Mouse (Mus musculus) bone marrow, adult 2 months (tissue): ENCODE data around the gene Arhgap21. TPM values are rescaled to one million over a fixed set of nuclear protein-coding genes. Genes with fewer than 3 reads are reported as not detected.
"Not testable (repeated sequence)": the region's sequence is repeated elsewhere in the genome, so short reads cannot be mapped to it uniquely, and the experiment has no call there.

Experiments used
- H3K27ac ChIP-seq: fragments of 200-500 bp; 2 replicates; pipeline ENCODE4 v1.5.1; 2012; ENCODE audit warnings: low read depth, mild to moderate bottlenecking, control low read depth, inconsistent platforms, low read length; ENCODE audit not compliant: control insufficient read depth, poor library complexity, insufficient read depth
- H3K4me1 ChIP-seq: fragments of 200-500 bp; 2 replicates; pipeline ENCODE4 v1.6.1; 2011; ENCODE audit warnings: low read length; ENCODE audit not compliant: control insufficient read depth, insufficient read depth
- H3K4me3 ChIP-seq: fragments of 200-500 bp; replicated peaks from 2 replicates; pipeline ENCODE3; 2011; ENCODE audit warnings: mild to moderate bottlenecking, low read depth, low read length, control low read depth; ENCODE audit not compliant: control insufficient read depth
- CTCF ChIP-seq: fragments of 200-500 bp; IDR thresholded peaks from 2 replicates; pipeline ENCODE4 v1.5.1; 2011; ENCODE audit warnings: low read length, control low read depth; ENCODE audit not compliant: control insufficient read depth, insufficient read depth
- POLR2A ChIP-seq: fragments of 200-500 bp; IDR thresholded peaks from 2 replicates; pipeline ENCODE4 v1.6.1; 2011; ENCODE audit warnings: low read depth, mild to moderate bottlenecking, control low read depth, low read length, borderline replicate concordance; ENCODE audit not compliant: control insufficient read depth
- WGBS: fragments of 180-500 bp; shearing (Covaris S2); methylation state at CpG from one replicate; pipeline ENCODE4 v1.1.7; 2018; 5-methylcytosine and 5-hydroxymethylcytosine counted together
- polyA plus RNA-seq: library from polyadenylated mRNA; stranded (reverse); fragments of >200 nt; gene quantifications from 2 replicates; pipeline ENCODE4 v1.2.4, GENCODE M21; 2011; ENCODE audit warnings: low replicate concordance; ENCODE audit not compliant: missing spikeins, insufficient read depth, insufficient read length

The Arhgap21 gene
- polyA plus RNA-seq, 1 experiment: 22.6 TPM

- H3K4me1 ChIP-seq: no peaks in the 10 kb centered on the region
- H3K27ac ChIP-seq: no peak overlapping the region
- 53% methylated on average over 10 of the region's 10 CpGs for WGBS
- no peak overlapping the region for H3K4me3 ChIP-seq
- TF ChIP-seq CTCF (no peak), POLR2A (no peak)
Measured at GRCm38 (mm10) chr2:20942434-20943198, 26.1 kb downstream of the Arhgap21 start.

DNA sequence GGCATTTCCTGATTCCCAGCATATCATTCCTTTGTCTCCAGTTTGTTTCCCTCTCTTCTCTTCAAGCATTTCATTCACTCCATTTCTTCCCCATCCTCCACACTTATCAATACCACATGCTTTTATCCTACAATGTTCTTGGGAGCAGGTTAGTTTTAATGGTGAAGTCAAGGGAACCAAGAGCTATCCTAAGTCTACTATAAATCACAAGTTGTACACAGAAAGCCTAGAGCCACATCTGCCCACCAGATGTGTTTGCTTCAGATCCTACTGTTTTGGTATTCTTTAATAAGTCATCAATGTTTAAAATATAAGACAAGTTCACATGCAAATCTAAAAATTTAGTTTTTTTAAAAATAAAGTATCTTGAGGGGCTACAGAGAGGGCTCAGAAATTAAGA lies 27.6 kb downstream of the Arhgap21 start:
- Histone ChIP-seq H3K27ac (no peak overlapping the region), H3K4me1 (no peaks in the 10 kb centered on the region), H3K4me3 (no peak overlapping the region)
- TF ChIP-seq POLR2A (no peak), CTCF (no peak)

DNA sequence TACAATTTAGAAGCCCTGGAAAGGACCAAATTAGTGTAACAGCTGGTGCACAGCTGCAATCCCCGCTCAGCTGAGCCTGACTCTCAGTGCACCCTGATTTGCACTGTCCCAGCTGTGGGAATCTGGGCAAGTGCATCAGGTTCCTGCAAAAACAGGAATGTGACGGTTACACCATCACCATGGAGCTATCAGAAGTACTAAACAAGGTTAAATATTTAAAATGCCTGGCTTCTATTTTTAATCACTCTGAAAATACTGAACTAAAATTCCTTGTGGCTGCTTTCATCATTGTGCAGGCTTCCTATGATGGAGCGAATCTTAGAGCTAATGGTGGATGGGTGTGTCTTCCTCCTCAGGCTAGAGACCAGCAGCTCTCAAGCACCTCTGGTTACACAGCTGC lies 29.3 kb downstream of the Arhgap21 start:
- no peaks in the 10 kb centered on the region for H3K4me1 ChIP-seq
- 77% methylated on average over 3 of the region's 3 CpGs for WGBS
- no peak overlapping the region for H3K27ac ChIP-seq
- no peak overlapping the region for H3K4me3 ChIP-seq
- TF ChIP-seq POLR2A: no peak

DNA sequence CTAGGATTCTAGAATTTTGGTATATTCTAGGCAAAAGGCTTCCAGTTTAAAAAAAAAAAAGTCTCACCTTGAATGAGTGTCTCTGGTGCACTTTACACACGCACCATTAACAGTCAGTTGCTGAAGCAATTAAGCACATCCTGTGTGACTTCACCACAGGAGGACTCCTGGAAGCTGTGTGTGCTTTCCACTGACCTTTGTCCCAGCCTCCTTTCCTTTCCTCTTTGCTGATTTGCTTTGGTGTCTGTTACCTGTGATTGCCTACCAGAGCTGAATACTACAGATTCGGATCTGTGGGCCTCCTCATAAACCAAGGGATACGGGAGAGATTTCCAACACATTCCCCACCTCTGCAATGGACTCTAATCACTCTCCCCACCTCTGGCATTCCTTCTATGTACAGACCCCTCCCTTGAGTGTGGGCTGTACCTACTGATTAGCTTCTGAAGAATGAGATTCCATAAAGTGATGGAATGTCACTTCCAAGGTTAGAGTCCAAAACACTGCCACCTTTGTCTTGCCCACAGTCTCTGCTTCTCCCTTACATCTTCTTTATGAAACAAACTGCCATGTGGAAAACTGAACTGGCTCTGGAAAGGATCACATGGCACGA lies 32.0 kb downstream of the Arhgap21 start:
- 78% methylated on average over 4 of the region's 4 CpGs for WGBS
- H3K4me1 ChIP-seq: no peaks in the 10 kb centered on the region; the same call in 1 of the 2 replicates
- no peak overlapping the region for H3K27ac ChIP-seq

DNA sequence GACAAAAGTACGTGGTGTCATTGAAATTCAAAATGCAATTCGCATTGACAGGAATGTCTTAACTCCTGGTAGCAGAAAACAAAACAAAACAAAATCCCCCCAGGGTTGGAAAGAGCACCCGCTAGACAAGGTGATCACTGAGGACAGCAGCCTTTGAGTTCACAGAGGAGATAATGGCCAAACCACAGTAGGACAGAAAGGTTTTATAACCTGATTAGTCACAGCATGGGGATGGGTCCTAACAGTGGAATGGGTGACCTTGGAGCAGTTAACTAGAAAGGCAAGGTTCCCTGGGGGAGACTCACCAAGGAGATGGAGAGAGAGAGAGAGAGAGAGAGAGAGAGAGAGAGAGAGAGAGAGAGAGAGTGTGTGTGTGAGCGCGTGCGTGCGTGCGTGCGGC lies 34.3 kb downstream of the Arhgap21 start:
- Histone ChIP-seq H3K27ac (no peak overlapping the region), H3K4me1 (no peaks in the 10 kb centered on the region; the same call in 1 of the 2 replicates), H3K4me3 (no peak overlapping the region)
- TF ChIP-seq POLR2A (no peak), CTCF (no peak)
- WGBS: 89% methylated on average over 9 of the region's 9 CpGs

More for the DNA sequence above, 32.0 kb downstream of the Arhgap21 start:
- H3K4me3 ChIP-seq: no peak overlapping the region
- TF ChIP-seq POLR2A (no peak), CTCF (no peak)

- Histone ChIP-seq H3K27ac (no peak overlapping the region), H3K4me1 (no peaks in the 10 kb centered on the region; the same call in 1 of the 2 replicates), H3K4me3 (no peak overlapping the region)
- WGBS: 69% methylated on average over 8 of the region's 8 CpGs
- TF ChIP-seq CTCF (no peak), POLR2A (no peak)
Measured at GRCm38 (mm10) chr2:20932748-20933313, 35.9 kb downstream of the Arhgap21 start.

DNA sequence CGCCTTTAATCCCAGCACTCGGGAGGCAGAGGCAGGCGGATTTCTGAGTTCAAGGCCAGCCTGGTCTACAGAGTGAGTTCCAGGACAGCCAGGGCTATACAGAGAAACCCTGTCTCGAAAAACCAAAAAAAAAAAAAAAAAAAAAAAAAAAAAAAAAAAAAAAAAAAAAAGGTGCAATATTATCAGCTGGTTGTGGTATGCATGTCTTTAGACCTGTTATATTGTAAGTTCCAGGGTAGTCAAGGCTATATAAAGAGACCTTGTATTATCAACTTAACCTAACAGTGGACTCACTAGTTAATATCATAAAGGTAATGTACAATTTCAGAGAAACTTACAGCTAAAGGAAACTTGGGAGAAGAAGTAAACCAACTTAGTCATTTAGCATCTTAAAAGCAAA lies 36.9 kb downstream of the Arhgap21 start:
- H3K4me1 ChIP-seq, H3K27ac ChIP-seq, H3K4me3 ChIP-seq: not testable (repeated sequence)
- 87% methylated on average over 3 of the region's 4 CpGs for WGBS

GRCm38 (mm10) chr2:20928454-20928853 lies 40.2 kb downstream of the Arhgap21 start:
- no peaks in the 10 kb centered on the region; the same call in 1 of the 2 replicates for H3K4me1 ChIP-seq
- TF ChIP-seq POLR2A (no peak), CTCF (no peak)
- no peak overlapping the region for H3K4me3 ChIP-seq
- no peak overlapping the region for H3K27ac ChIP-seq

DNA sequence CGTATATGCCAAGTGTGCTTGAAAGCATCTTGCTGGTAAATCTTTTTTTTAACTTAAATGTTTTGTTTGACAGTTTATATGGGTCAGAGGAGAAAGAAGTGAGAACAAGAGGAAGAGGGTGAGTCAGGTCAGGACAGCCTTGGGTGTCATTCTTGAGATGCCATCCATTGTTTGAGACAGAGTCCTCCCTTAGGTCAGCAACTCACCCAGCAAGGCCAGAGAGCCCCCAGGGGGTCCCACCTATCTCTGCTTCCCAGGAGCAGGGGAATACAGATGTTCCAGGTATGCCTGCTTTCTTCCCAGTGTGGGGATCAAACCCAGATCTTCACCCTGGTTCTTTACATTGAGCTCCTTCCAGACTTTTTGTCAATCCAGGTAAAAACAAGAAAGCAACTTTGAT lies 43.7 kb downstream of the Arhgap21 start:
- Histone ChIP-seq H3K27ac (no peak overlapping the region), H3K4me3 (no peak overlapping the region), H3K4me1 (no peaks in the 10 kb centered on the region; the same call in 1 of the 2 replicates)
- TF ChIP-seq CTCF: no peak
- TF ChIP-seq POLR2A: no peak
- 72% methylated on average over 1 of the region's 1 CpGs for WGBS
